Mouse (Mus musculus) spleen, adult 2 months (tissue): ENCODE measurements around the gene Hes1.

Experiments used
- CTCF ChIP-seq: fragments of 200-500 bp; IDR thresholded peaks from 2 replicates; pipeline ENCODE4 v1.5.1; 2011; ENCODE audit warnings: mild to moderate bottlenecking, inconsistent platforms; ENCODE audit not compliant: insufficient read depth, insufficient read length, insufficient replicate concordance; ENCODE audit errors: extremely low read depth
- POLR2A ChIP-seq: fragments of 200-500 bp; IDR thresholded peaks from 2 replicates; pipeline ENCODE4 v1.6.1; 2011; ENCODE audit warnings: low read depth, low read length, inconsistent platforms

GRCm38 (mm10) chr16:30081498-30081897, 17.3 kb downstream of the Hes1 start:
- no peak for TF ChIP-seq CTCF
- no peak for TF ChIP-seq POLR2A
